Mouse (Mus musculus) ES-Bruce4 (cell line): ENCODE data around the gene Bbs2.

ENCODE experiments used
- CTCF ChIP-seq: IDR thresholded peaks from one replicate; pipeline ENCODE4 v1.8.1; 2011; ENCODE audit warnings: low read depth, low read length
- EP300 ChIP-seq: IDR thresholded peaks from 2 replicates; pipeline ENCODE4 v1.6.1; 2011; ENCODE audit warnings: low read depth, low read length; ENCODE audit not compliant: insufficient read depth
- POLR2A ChIP-seq: IDR thresholded peaks from one replicate; pipeline ENCODE4 v1.8.1; 2011; ENCODE audit warnings: low read length; ENCODE audit not compliant: insufficient read depth

GRCm38 (mm10) chr8:94029701-94030100 lies 69.0 kb downstream of the Bbs2 start:
- TF ChIP-seq POLR2A (no peak), CTCF (no peak), EP300 (no peak)
